Mouse (Mus musculus) lung, postnatal 0 days (tissue): Measurements from ENCODE around the gene Fndc3b. TPM values are rescaled to one million over a fixed set of nuclear protein-coding genes. Genes with fewer than 3 reads are reported as not detected.

Source experiments
- ATAC-seq: fragments of 200-750 bp; cut with Nextera tagmentation; 2 replicates; pipeline ENCODE4 v1.8.0; 2017; ENCODE audit warnings: moderate library complexity
- DNase-seq: peaks from one replicate; pipeline ENCODE4 v3.0.0-alpha.2; 2016; ENCODE audit warnings: low spot score
- H3K27ac ChIP-seq: fragments of 300-500 bp; sonication (generic); 2 replicates; pipeline ENCODE4 v1.5.1; 2014; ENCODE audit warnings: antibody characterized with exemption, mild to moderate bottlenecking, low read length, mixed read lengths
- H3K27me3 ChIP-seq: fragments of 300-500 bp; sonication (generic); replicated peaks from 2 replicates; pipeline ENCODE4 v1.6.1; 2014; ENCODE audit warnings: low read length, mixed read lengths; ENCODE audit not compliant: insufficient read depth
- H3K36me3 ChIP-seq: fragments of 300-500 bp; sonication (generic); 2 replicates; pipeline ENCODE4 v1.6.1; 2014; ENCODE audit warnings: low read length, mixed read lengths; ENCODE audit not compliant: insufficient read depth
- H3K4me1 ChIP-seq: fragments of 300-500 bp; sonication (generic); 2 replicates; pipeline ENCODE4 v1.6.1; 2014; ENCODE audit warnings: antibody characterized with exemption, low read depth, low read length, mixed read lengths; ENCODE audit not compliant: insufficient read depth
- H3K4me2 ChIP-seq: fragments of 300-500 bp; sonication (generic); replicated peaks from 2 replicates; pipeline ENCODE4 v1.6.1; 2014; ENCODE audit warnings: low read depth, mild to moderate bottlenecking, low read length, moderate library complexity, mixed read lengths
- H3K4me3 ChIP-seq: fragments of 300-500 bp; sonication (generic); 2 replicates; pipeline ENCODE4 v1.5.1; 2014; ENCODE audit warnings: low read depth, low read length
- H3K9ac ChIP-seq: fragments of 300-500 bp; sonication (generic); replicated peaks from 2 replicates; pipeline ENCODE4 v1.6.1; 2014; ENCODE audit warnings: low read depth, mild to moderate bottlenecking
- H3K9me3 ChIP-seq: fragments of 300-500 bp; sonication (generic); 2 replicates; pipeline ENCODE4 v1.6.1; 2016; ENCODE audit warnings: low read length, mixed read lengths
- CTCF ChIP-seq: IDR thresholded peaks from 2 replicates; pipeline ENCODE4 v1.5.1; 2016; ENCODE audit warnings: antibody characterized with exemption, mild to moderate bottlenecking
- EP300 ChIP-seq: IDR thresholded peaks from 2 replicates; pipeline ENCODE4 v1.6.1; 2016; ENCODE audit warnings: antibody characterized with exemption, mild to moderate bottlenecking, control low read depth
- WGBS: fragments of 180-500 bp; shearing (Covaris S2); extraction: QIAGEN DNeasy Blood & Tissue Kit; methylation state at CpG from one replicate; pipeline ENCODE4 v1.1.7; 2014; 5-methylcytosine and 5-hydroxymethylcytosine counted together
- polyA plus RNA-seq: library from polyadenylated mRNA; unstranded; fragments of >200 nt; fragmentation: Nextera tagmentation; extraction: Ambion mirVana; gene quantifications from 2 replicates; pipeline ENCODE4 v1.2.1, GENCODE M21; 2015

Gene Fndc3b
- polyA plus RNA-seq, 1 experiment from 2014 or later: 28.5 TPM

- Histone ChIP-seq H3K9me3 (no peaks in the 10 kb centered on the region), H3K27me3 (no peaks in the 10 kb centered on the region), H3K4me1 (peaks cover 13% of the 10 kb centered on the region), H3K36me3 (no peaks in the 10 kb centered on the region), H3K9ac (no peak overlapping the region), H3K4me2 (no peak overlapping the region), H3K4me3 (no peak overlapping the region), H3K27ac (no peak overlapping the region)
- ATAC-seq (no peak), DNase-seq (no peak)
- 71% methylated on average over 4 of the region's 4 CpGs for WGBS
- TF ChIP-seq EP300 (no peak), CTCF (no peak)
These were observed 106.5 kb downstream of the Fndc3b start for GRCm38 (mm10) chr3:27604629-27605028.

GRCm38 (mm10) chr3:27603905-27604620, 107.0 kb downstream of the Fndc3b start:
- 48% methylated on average over 13 of the region's 13 CpGs for WGBS
- no peak overlapping the region for H3K27ac ChIP-seq
- peak; percentile 57 for DNase-seq

GRCm38 (mm10) chr3:27600645-27601044, 110.5 kb downstream of the Fndc3b start:
- DNase-seq (peak; percentile 63), ATAC-seq (peak; percentile 68)
- no peaks in the 10 kb centered on the region for H3K9me3 ChIP-seq
- no peak overlapping the region for H3K9ac ChIP-seq
- peak overlapping the region; percentile 34; the same call in 1 of the 2 replicates for H3K27ac ChIP-seq
- TF ChIP-seq CTCF (no peak), EP300 (no peak)
- H3K36me3 ChIP-seq: no peaks in the 10 kb centered on the region
- no peak overlapping the region for H3K4me3 ChIP-seq
- peaks cover 13% of the 10 kb centered on the region for H3K4me1 ChIP-seq
- no peaks in the 10 kb centered on the region for H3K27me3 ChIP-seq
- WGBS: 12% methylated on average over 7 of the region's 7 CpGs
- H3K4me2 ChIP-seq: 0 out of 2 replicates have a peak overlapping the region, but pooled peaks have one; percentile 9

More at GRCm38 (mm10) chr3:27603905-27604620, 107.0 kb downstream of the Fndc3b start:
- H3K36me3 ChIP-seq: no peaks in the 10 kb centered on the region
- ATAC-seq: peak; percentile 24
- H3K9ac ChIP-seq: no peak overlapping the region
- H3K4me2 ChIP-seq: no peak overlapping the region
- no peaks in the 10 kb centered on the region for H3K9me3 ChIP-seq
- peaks cover 13% of the 10 kb centered on the region for H3K4me1 ChIP-seq
- H3K27me3 ChIP-seq: no peaks in the 10 kb centered on the region
- TF ChIP-seq EP300 (no peak), CTCF (no peak; the same call in 1 of the 2 replicates)
- no peak overlapping the region for H3K4me3 ChIP-seq

- peak overlapping the region; percentile 34; the same call in 1 of the 2 replicates for H3K27ac ChIP-seq
- H3K9ac ChIP-seq: no peak overlapping the region
- H3K27me3 ChIP-seq: no peaks in the 10 kb centered on the region
- H3K4me1 ChIP-seq: peaks cover 13% of the 10 kb centered on the region
- WGBS: 39% methylated on average over 4 of the region's 4 CpGs
- ATAC-seq: peak; percentile 49
- H3K4me3 ChIP-seq: no peak overlapping the region
- no peaks in the 10 kb centered on the region for H3K9me3 ChIP-seq
- H3K4me2 ChIP-seq: 0 out of 2 replicates have a peak overlapping the region, but pooled peaks have one; percentile 9
- TF ChIP-seq CTCF: no peak
- no peak for TF ChIP-seq EP300
- no peaks in the 10 kb centered on the region for H3K36me3 ChIP-seq
- peak; percentile 58 for DNase-seq
These were observed 110.9 kb downstream of the Fndc3b start for GRCm38 (mm10) chr3:27600197-27600596.

GRCm38 (mm10) chr3:27598437-27599382, 112.4 kb downstream of the Fndc3b start:
- Histone ChIP-seq H3K4me1 (peaks cover 13% of the 10 kb centered on the region), H3K9ac (no peak overlapping the region), H3K4me3 (no peak overlapping the region), H3K27me3 (no peaks in the 10 kb centered on the region), H3K27ac (no peak overlapping the region), H3K9me3 (no peaks in the 10 kb centered on the region), H3K36me3 (no peaks in the 10 kb centered on the region), H3K4me2 (no peak overlapping the region)
- DNase-seq: no peak
- ATAC-seq: peak; percentile 19
- 68% methylated on average over 11 of the region's 11 CpGs for WGBS
- TF ChIP-seq EP300 (no peak), CTCF (no peak)
